Mouse (Mus musculus): ENCODE data around the gene Irf9. TPM values are rescaled to one million over a fixed set of nuclear protein-coding genes. Genes with fewer than 3 reads are reported as not detected.

Gene Irf9
- polyA plus RNA-seq, 1 experiment from 2014 or later = 9.0 TPM

DNA sequence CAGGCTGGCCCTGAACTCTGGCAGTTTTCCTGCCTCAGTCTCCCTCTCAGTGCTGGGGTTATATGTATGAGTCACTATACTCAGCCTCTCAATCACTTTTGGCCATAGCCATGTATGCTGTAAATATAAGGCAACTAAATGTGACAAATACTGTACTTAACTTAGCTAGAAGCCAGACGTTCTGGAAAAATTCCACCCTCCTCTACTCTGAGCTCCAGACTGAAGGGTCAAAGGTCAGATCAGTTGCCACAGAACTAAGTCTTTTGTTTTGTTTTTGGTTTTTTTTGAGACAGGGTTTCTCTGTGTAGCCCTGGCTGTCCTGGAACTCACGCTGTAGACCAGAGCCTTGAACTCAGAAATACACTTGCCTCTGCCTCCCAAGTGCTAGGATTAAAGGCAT lies 12.5 kb downstream of the Irf9 start:
- Histone ChIP-seq H3K36me3 (ENCODE audit: insufficient read depth) (no peaks in the 10 kb centered on the region), H3K4me2 (no peak overlapping the region), H3K4me3 (ENCODE audit: low read depth, low read length) (no peak overlapping the region), H3K27me3 (ENCODE audit: insufficient read depth, low read length) (no peaks in the 10 kb centered on the region), H3K4me1 (ENCODE audit: insufficient read depth) (no peaks in the 10 kb centered on the region), H3K27ac (ENCODE audit: low read depth) (no peak overlapping the region), H3K9ac (no peak overlapping the region), H3K9me3 (ENCODE audit: low read depth, low read length) (no peaks in the 10 kb centered on the region)
- DNase-seq = no peak
- 31% methylated on average over 2 of the region's 2 CpGs for WGBS
- no peak for ATAC-seq (ENCODE audit: insufficient read depth)
- TF ChIP-seq CTCF (IDR thresholded peaks at IDR 0.05; ENCODE audit: low read depth) = no peak

DNA sequence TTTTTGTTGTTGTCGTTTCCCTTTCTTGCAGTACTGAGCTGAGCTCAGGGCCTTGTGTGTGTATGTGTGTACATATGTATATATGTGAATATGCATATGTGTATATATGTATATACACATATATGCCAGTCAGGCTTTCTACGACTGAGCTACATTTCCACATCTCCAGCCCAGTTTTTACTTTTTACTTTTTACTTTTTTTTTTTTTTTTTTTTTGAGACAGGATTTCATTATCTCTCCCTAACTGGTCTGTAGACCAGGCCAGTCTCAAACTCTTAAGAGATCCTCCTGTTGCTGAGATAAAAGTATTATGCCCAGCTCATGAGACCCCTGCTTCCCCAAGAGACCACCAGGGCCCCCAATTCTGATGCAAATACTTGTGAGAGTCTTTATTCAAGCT lies 13.5 kb downstream of the Irf9 start:
- H3K4me2 ChIP-seq = no peak overlapping the region
- H3K36me3 ChIP-seq (ENCODE audit: insufficient read depth) = no peaks in the 10 kb centered on the region
- no peak overlapping the region for H3K9ac ChIP-seq
- DNase-seq = no peak
- 78% methylated on average over 2 of the region's 2 CpGs for WGBS
- no peaks in the 10 kb centered on the region for H3K9me3 ChIP-seq (ENCODE audit: low read depth, low read length)
- no peak for ATAC-seq (ENCODE audit: insufficient read depth)
- no peaks in the 10 kb centered on the region for H3K4me1 ChIP-seq (ENCODE audit: insufficient read depth)
- H3K4me3 ChIP-seq (ENCODE audit: low read depth, low read length) = no peak overlapping the region
- no peaks in the 10 kb centered on the region for H3K27me3 ChIP-seq (ENCODE audit: insufficient read depth, low read length)
- H3K27ac ChIP-seq (ENCODE audit: low read depth) = no peak overlapping the region
- TF ChIP-seq CTCF (IDR thresholded peaks at IDR 0.05; ENCODE audit: low read depth) = no peak

DNA sequence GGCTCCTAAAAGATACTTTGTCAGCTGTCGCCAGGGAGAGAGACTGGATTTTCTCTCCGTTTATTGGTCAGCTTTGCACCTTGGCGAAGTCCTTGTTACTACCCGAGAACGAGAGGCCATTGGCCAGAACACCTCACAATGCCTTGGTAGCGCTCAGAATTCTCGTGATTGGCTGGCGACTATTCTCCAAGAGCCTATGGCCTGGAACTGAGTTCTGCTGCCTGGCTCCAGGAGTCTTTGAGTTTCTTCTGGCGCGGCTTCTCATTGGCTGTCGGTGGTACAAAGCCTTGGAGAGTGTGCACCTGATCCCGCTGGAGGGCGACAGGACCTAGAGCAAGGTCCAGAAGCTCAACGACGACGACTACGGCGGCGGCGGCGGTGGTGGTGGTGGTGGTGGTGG lies 14.5 kb downstream of the Irf9 start, which contains the start of gene Rec8:
TSS of gene Rec8 (plus strand) at position 216 of the 400 bp plus-strand sequence.
- Histone ChIP-seq H3K27me3 (ENCODE audit: insufficient read depth, low read length) (no peaks in the 10 kb centered on the region), H3K4me1 (ENCODE audit: insufficient read depth) (no peaks in the 10 kb centered on the region), H3K36me3 (ENCODE audit: insufficient read depth) (no peaks in the 10 kb centered on the region), H3K4me3 (ENCODE audit: low read depth, low read length) (peak within 1 kb of the TSS; percentile 29), H3K27ac (ENCODE audit: low read depth) (peak within 1 kb of the TSS; percentile 62; the same call in 1 of the 2 replicates), H3K9me3 (ENCODE audit: low read depth, low read length) (no peaks in the 10 kb centered on the region), H3K4me2 (peak within 1 kb of the TSS; percentile 51), H3K9ac (peak within 1 kb of the TSS; percentile 40)
- WGBS = 16% methylated on average over 21 of the region's 21 CpGs
- peak; percentile 26 for TF ChIP-seq CTCF (IDR thresholded peaks at IDR 0.05; ENCODE audit: low read depth)
- ATAC-seq (ENCODE audit: insufficient read depth) = peak; percentile 87
- DNase-seq = peak; percentile 79

DNA sequence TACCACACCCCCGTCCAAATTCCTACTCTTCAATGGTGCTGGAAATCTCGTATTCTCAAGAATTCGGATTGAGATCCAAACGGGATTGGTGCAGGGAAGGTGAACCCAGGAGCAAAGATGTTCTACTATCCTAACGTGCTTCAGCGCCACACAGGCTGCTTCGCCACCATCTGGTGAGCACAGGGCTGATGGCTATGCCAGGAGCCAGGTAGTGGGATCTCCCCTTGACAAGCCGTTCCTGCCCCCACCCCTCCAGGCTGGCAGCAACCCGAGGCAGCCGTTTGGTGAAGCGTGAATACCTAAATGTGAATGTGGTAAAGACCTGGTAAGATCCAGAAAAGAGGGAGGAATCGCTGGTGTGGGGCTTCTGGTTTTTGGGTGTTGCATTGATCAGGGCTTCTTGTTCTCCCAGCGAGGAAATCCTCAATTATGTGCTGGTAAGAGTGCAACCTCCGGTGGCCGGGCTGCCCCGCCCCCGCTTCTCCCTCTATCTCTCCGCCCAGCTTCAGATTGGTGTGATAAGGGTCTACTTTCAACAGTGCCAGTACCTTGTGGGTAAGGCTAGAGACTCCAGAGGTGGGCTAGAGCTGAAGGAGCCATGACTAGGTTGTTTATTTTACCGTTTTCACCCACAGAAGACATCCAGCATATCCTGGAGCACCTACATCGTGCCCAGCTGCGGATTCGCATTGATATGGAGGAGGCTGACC lies 15.3 kb downstream of the Irf9 start:
- H3K9ac ChIP-seq = peak overlapping the region; percentile 40
- 29% methylated on average over 22 of the region's 22 CpGs for WGBS
- H3K4me1 ChIP-seq (ENCODE audit: insufficient read depth) = no peaks in the 10 kb centered on the region
- TF ChIP-seq CTCF (IDR thresholded peaks at IDR 0.05; ENCODE audit: low read depth) = no peak
- peak overlapping the region; percentile 29 for H3K4me3 ChIP-seq (ENCODE audit: low read depth, low read length)
- ATAC-seq (ENCODE audit: insufficient read depth) (no peak), DNase-seq (no peak)
- H3K9me3 ChIP-seq (ENCODE audit: low read depth, low read length) = no peaks in the 10 kb centered on the region
- no peak overlapping the region for H3K27ac ChIP-seq (ENCODE audit: low read depth)
- H3K27me3 ChIP-seq (ENCODE audit: insufficient read depth, low read length) = no peaks in the 10 kb centered on the region
- no peaks in the 10 kb centered on the region for H3K36me3 ChIP-seq (ENCODE audit: insufficient read depth)
- H3K4me2 ChIP-seq = peak overlapping the region; percentile 51

DNA sequence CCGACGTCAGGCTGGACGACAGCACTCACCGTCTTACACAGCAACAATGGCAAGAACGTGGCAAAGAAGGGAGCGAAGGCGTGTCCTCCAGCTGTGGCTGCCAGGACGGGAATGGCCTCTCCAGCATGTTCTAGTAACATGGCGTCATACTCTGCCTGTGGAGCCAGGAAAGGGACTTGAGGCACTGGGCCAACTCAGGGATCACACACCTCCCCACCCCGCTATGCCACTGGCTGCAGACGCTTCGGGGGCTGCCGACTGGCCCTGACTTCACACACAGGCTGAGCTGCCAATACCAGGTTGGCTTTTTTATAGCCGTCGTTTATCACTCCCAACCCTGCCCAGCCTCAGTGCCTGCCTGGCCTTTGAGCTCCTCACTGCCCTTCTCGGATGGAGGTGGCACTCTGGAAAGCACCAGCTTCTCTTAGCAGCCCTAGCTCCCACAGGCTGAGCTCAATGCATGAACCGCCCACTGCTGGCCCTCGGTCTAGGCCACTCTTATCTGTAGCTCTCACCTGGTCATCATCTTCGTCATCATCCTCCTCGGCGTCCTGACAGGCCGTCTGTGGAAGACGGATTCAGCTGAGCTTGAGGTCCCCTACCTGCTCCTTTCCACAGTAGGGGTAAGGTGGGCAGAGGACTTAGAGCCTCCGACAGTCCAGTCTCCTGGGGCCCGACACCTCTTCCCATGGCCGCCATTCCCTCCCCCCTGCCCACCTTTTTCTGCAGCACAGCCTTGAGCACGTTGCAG lies 24.9 kb downstream of the Irf9 start:
- DNase-seq (no peak), ATAC-seq (ENCODE audit: insufficient read depth) (no peak)
- TF ChIP-seq CTCF (IDR thresholded peaks at IDR 0.05; ENCODE audit: low read depth) = no peak
- no peaks in the 10 kb centered on the region for H3K27me3 ChIP-seq (ENCODE audit: insufficient read depth, low read length)
- no peak overlapping the region for H3K9ac ChIP-seq
- no peaks in the 10 kb centered on the region for H3K9me3 ChIP-seq (ENCODE audit: low read depth, low read length)
- H3K4me1 ChIP-seq (ENCODE audit: insufficient read depth) = no peaks in the 10 kb centered on the region
- no peak overlapping the region for H3K4me3 ChIP-seq (ENCODE audit: low read depth, low read length)
- H3K27ac ChIP-seq (ENCODE audit: low read depth) = no peak overlapping the region
- no peak overlapping the region for H3K4me2 ChIP-seq
- WGBS = 92% methylated on average over 26 of the region's 27 CpGs
- peaks cover 95% of the 10 kb centered on the region for H3K36me3 ChIP-seq (ENCODE audit: insufficient read depth)

DNA sequence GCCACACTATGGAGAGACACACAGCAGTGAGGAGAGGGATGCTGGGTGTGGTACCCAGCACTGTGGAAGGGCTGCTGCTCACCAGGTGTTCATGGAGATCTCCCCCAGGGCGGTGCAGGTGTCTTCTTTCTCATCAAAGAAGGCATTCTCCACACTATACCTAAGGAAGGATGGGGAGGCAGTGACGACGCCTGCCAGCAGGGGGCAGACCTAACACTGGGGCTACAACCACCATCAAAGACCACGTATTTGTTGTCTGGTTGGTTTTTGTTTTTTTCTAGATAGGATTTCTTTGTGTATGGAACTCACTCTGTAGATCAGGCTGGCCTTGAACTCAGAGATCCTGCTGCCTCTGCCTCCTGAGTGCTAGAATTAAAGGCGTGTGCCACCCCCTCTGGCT lies 25.9 kb downstream of the Irf9 start:
- H3K4me2 ChIP-seq = no peak overlapping the region
- DNase-seq (peak; percentile 52), ATAC-seq (ENCODE audit: insufficient read depth) (no peak)
- no peaks in the 10 kb centered on the region for H3K27me3 ChIP-seq (ENCODE audit: insufficient read depth, low read length)
- no peak overlapping the region for H3K27ac ChIP-seq (ENCODE audit: low read depth)
- H3K9me3 ChIP-seq (ENCODE audit: low read depth, low read length) = no peaks in the 10 kb centered on the region
- H3K9ac ChIP-seq = no peak overlapping the region
- no peak overlapping the region for H3K4me3 ChIP-seq (ENCODE audit: low read depth, low read length)
- TF ChIP-seq CTCF (IDR thresholded peaks at IDR 0.05; ENCODE audit: low read depth) = peak; percentile 78
- peaks cover 99% of the 10 kb centered on the region for H3K36me3 ChIP-seq (ENCODE audit: insufficient read depth)
- H3K4me1 ChIP-seq (ENCODE audit: insufficient read depth) = no peaks in the 10 kb centered on the region
- 63% methylated on average over 5 of the region's 5 CpGs for WGBS

DNA sequence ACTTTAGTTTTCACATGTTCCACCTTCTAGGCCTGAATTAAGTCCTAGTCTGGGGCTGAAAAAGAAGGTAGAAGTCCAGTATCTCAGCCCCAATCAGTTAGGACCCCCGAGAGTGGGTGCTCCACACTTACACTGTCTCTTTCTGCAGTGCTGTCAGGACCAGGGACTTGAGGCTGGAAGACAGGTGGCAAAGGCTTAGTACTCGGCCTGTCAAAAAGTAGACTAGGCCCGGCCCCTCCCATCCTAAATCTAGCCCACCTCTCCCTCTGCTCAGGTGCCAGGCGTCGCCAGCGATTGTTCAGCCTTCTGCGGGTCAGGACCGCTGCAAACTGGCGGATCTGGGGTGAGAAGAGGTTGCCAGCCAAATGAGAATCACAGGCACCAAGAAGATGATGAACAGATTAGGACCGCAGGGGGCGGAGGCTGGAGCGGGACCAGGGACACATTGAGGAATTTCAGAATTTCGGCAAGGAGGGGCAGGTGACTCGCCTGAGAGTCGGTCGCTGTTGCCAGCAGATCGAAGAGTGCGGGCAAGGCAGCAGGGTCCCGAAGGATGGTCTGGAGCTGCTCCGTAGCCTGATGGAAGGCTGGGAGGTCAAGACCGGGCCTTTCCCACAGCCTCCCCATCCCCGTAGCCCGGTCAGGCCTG lies 31.6 kb downstream of the Irf9 start:
- Histone ChIP-seq H3K27me3 (ENCODE audit: insufficient read depth, low read length) (no peaks in the 10 kb centered on the region), H3K4me1 (ENCODE audit: insufficient read depth) (no peaks in the 10 kb centered on the region), H3K4me2 (peak overlapping the region; percentile 96), H3K36me3 (ENCODE audit: insufficient read depth) (peaks cover 81% of the 10 kb centered on the region), H3K9ac (peak overlapping the region; percentile 69), H3K27ac (ENCODE audit: low read depth) (peak overlapping the region; percentile 66), H3K4me3 (ENCODE audit: low read depth, low read length) (peak overlapping the region; percentile 69), H3K9me3 (ENCODE audit: low read depth, low read length) (no peaks in the 10 kb centered on the region)
- DNase-seq = no peak
- ATAC-seq (ENCODE audit: insufficient read depth) = peak; percentile 57
- 3% methylated on average over 23 of the region's 23 CpGs for WGBS
- no peak for TF ChIP-seq CTCF (IDR thresholded peaks at IDR 0.05; ENCODE audit: low read depth)
